14 mouse cellular contexts compared by ENCODE assay signal in the genomic region with DNA sequence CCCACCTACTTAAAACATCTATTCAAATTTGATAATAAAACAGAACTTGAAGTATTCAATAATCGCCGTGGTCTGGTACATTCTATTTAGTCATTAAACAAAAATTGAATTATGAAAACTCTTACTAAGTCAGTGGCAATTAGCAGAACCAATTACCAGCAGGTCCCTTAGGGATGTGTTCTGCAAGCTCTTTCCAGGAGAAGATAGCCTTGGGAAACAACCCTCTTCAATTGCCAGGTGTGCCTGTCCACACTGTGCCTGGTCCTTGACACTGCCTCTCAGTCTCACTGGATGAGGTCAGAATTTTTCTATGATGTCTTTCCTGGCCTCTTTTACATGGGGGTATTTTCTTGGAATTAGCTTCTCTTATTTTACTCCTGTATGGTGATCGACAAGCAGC.
DNase-seq lines count a peak whose midpoint lies in the region; ATAC-seq and TF ChIP-seq lines count a peak whose summit lies in the region.
"Had no signal": no experiment of that assay in that cellular context is flagged by ENCODE, and none has a peak within 500 bp of the region (broad histone marks: within the 10 kb centered on the region; RNA-seq: fewer than 3 reads in every experiment).

No protein-coding gene starts in this region.

- peak overlapping the region; percentile 78 for H3K27ac ChIP-seq in hindbrain, embryonic 14.5 days

- no peak; the same call in 1 of the 2 replicates for ATAC-seq in hindbrain, embryonic 14.5 days (ENCODE audit: low FRiP score)

- peaks cover 3% of the 10 kb centered on the region; the same call in 1 of the 2 replicates for H3K9me3 ChIP-seq in hindbrain, embryonic 14.5 days (ENCODE audit: control insufficient read depth, low read length)

- 62% methylated on average over 3 of the region's 3 CpGs for WGBS in hindbrain, embryonic 14.5 days

- H3K4me1 ChIP-seq in hindbrain, embryonic 14.5 days (replicated peaks; ENCODE audit: control insufficient read depth, insufficient read depth, low read length): peaks cover 19% of the 10 kb centered on the region

- H3K9ac ChIP-seq in hindbrain, embryonic 14.5 days: no peak overlapping the region

- peak; percentile 31 for DNase-seq in heart, adult 11 months
- DNase-seq in heart, postnatal 36 days: no peak
- DNase-seq in brain, embryonic 14.5 days (ENCODE audit: low read depth): peak; percentile 59
- DNase-seq in hindbrain, embryonic 14.5 days (ENCODE audit: low spot score): peak; percentile 56
- DNase-seq in right cerebral cortex, postnatal 36 days (ENCODE audit: low spot score in 2 of 2): no peak
- DNase-seq in kidney, adult 11 months: no peak
- DNase-seq: adrenal gland, postnatal 14 days; heart, adult 18-20 months; kidney, postnatal 36 days; liver; lung, adult 2 months; thymus, postnatal 36 days had no signal

- no peaks in the 10 kb centered on the region for H3K79me2 ChIP-seq in myocyte (ENCODE audit: control insufficient read depth, insufficient read depth)

- H3K4me3 ChIP-seq in hindbrain, embryonic 14.5 days (replicated peaks; ENCODE audit: low read length): no peak overlapping the region
- H3K4me3 ChIP-seq in myocyte: no peak overlapping the region

- intact Hi-C loops in heart, postnatal 36 days (cut with DNase I): no loop called here

- no peaks in the 10 kb centered on the region for H3K36me3 ChIP-seq in hindbrain, embryonic 14.5 days (replicated peaks; ENCODE audit: control insufficient read depth, insufficient read depth)
- H3K36me3 ChIP-seq in myocyte (ENCODE audit: control insufficient read depth, insufficient read depth): no peaks in the 10 kb centered on the region
- H3K36me3 ChIP-seq: G1E had no signal

- H3ac ChIP-seq in myocyte (ENCODE audit: control insufficient read depth, insufficient read length): no peak overlapping the region

- TF ChIP-seq CTCF in brain, embryonic 14.5 days (IDR thresholded peaks at IDR 0.05; ENCODE audit: borderline replicate concordance, extremely low read depth, insufficient read depth, insufficient read length): no peak

- no peak for TF ChIP-seq POLR2A in brain, embryonic 14.5 days (IDR thresholded peaks at IDR 0.05; ENCODE audit: borderline replicate concordance, extremely low read depth, insufficient read depth, insufficient read length, poor library complexity, severe bottlenecking)
- no peak for TF ChIP-seq POLR2A in myocyte (IDR thresholded peaks at IDR 0.05; ENCODE audit: insufficient read length, low read depth)

- H3K4me2 ChIP-seq in hindbrain, embryonic 14.5 days (replicated peaks): peak overlapping the region; percentile 33
- H3K4me2 ChIP-seq in myocyte (ENCODE audit: low read depth): peak overlapping the region; percentile 73

- no peaks in the 10 kb centered on the region for H3K27me3 ChIP-seq in hindbrain, embryonic 14.5 days (ENCODE audit: control insufficient read depth, insufficient read depth, low read length)
- H3K27me3 ChIP-seq in myocyte (ENCODE audit: control insufficient read depth, insufficient read depth, insufficient read length): no peaks in the 10 kb centered on the region

TF ChIP-seq in myocyte, 11 proteins besides CTCF, POLR2A, EP300 and RAD21:
- TF ChIP-seq MYOG (IDR thresholded peaks at IDR 0.05; ENCODE audit: control insufficient read depth in 1 of 3, insufficient read depth in 1 of 3, insufficient read length in 2 of 3, low read depth in 2 of 3): no peak

Comparison
In these comparisons a context has a peak if more than half of its experiments do, and no peak if none do; other contexts are left out.
1. DNase-seq: peak in heart, adult 11 months (single experiment), brain, embryonic 14.5 days (single experiment) and hindbrain, embryonic 14.5 days (single experiment); none in heart, postnatal 36 days (0 of 2), right cerebral cortex, postnatal 36 days (0 of 2) and kidney, adult 11 months (single experiment).